Mouse (Mus musculus): Measurements from ENCODE around the gene Rbms3. TPM values are rescaled to one million over a fixed set of nuclear protein-coding genes. Genes with fewer than 3 reads are reported as not detected.

The Rbms3 gene
- total and polyA plus RNA-seq, 3 experiments = not detected

- Histone ChIP-seq H3K9ac (ENCODE audit: insufficient read depth, low read depth) (no peak overlapping the region), H3K36me3 (replicated peaks in 1 of 2; ENCODE audit: control insufficient read depth in 1 of 2, insufficient read depth in 1 of 2, low read length in 1 of 2) (no peaks in the 10 kb centered on the region), H3K27ac (ENCODE audit: insufficient read depth, low read depth) (no peak overlapping the region), H3K79me2 (replicated peaks; ENCODE audit: control insufficient read depth, extremely low read depth, insufficient read depth, poor library complexity, severe bottlenecking) (no peaks in the 10 kb centered on the region), H3K27me3 (replicated peaks) (no peaks in the 10 kb centered on the region), H3K4me3 (replicated peaks in 1 of 3; ENCODE audit: low read depth in 2 of 3, low read length in 2 of 3, poor library complexity in 1 of 3) (no peak overlapping the region), H3K9me3 (replicated peaks; ENCODE audit: low read length) (peaks cover 51% of the 10 kb centered on the region), H3K4me2 (ENCODE audit: insufficient read depth, low read depth, poor library complexity, severe bottlenecking) (no peak overlapping the region), H3K4me1 (ENCODE audit: control insufficient read depth in 1 of 2, insufficient read depth in 2 of 2) (no peaks in the 10 kb centered on the region)
- dilution Hi-C loops (cut with MboI; ENCODE audit: extremely low pct_ligation_motif_present, extremely low pct_unique_long_range_greater_than_20kb, low sequenced_read_pairs) = no loop called here
- no peak for DNase-seq (ENCODE audit: extremely low read depth)
- in situ Hi-C loops (cut with MboI; ENCODE audit: low pct_ligation_motif_present, low pct_unique_long_range_greater_than_20kb, low sequenced_read_pairs) = no loop called here
- TF ChIP-seq BHLHE40 (IDR thresholded peaks at IDR 0.05; ENCODE audit: low read depth, low read length) = no peak
- no peak for TF ChIP-seq TCF12 (IDR thresholded peaks at IDR 0.05; ENCODE audit: low read depth, low read length)
- TF ChIP-seq USF1 (IDR thresholded peaks at IDR 0.05; ENCODE audit: low read depth, low read length) = no peak
- no peak for TF ChIP-seq SIN3A (IDR thresholded peaks at IDR 0.05; ENCODE audit: low read length)
- no peak for TF ChIP-seq HCFC1 (IDR thresholded peaks at IDR 0.05; ENCODE audit: low read depth, low read length)
- no peak for TF ChIP-seq MXI1 (IDR thresholded peaks at IDR 0.05; ENCODE audit: low read depth, low read length)
- no peak for TF ChIP-seq CTCF (conservative IDR thresholded peaks at IDR 0.05 in 1 of 2, IDR thresholded peaks at IDR 0.05 in 1 of 2; ENCODE audit: low read depth in 2 of 2, low read length in 2 of 2)
- no peak for TF ChIP-seq POLR2AphosphoS2 (IDR thresholded peaks at IDR 0.05; ENCODE audit: low read depth, low read length)
- TF ChIP-seq GABPA (IDR thresholded peaks at IDR 0.05; ENCODE audit: insufficient replicate concordance, low read depth, low read length) = no peak
- no peak for TF ChIP-seq CHD1 (IDR thresholded peaks at IDR 0.05; ENCODE audit: low read depth, low read length)
- TF ChIP-seq SMC3 (IDR thresholded peaks at IDR 0.05; ENCODE audit: low read depth, low read length) = no peak
- no peak for TF ChIP-seq CHD2 (IDR thresholded peaks at IDR 0.05; ENCODE audit: low read length)
- no peak for TF ChIP-seq EP300 (IDR thresholded peaks at IDR 0.05; ENCODE audit: low read length)
- no peak for TF ChIP-seq ZKSCAN1 (IDR thresholded peaks at IDR 0.05; ENCODE audit: borderline replicate concordance, low read depth, low read length)
Measured at GRCm38 (mm10) chr9:116872346-116872745, 757.4 kb downstream of the Rbms3 start.

- TF ChIP-seq PAX5 (IDR thresholded peaks at IDR 0.05; ENCODE audit: low read length) (no peak), IRF4 (IDR thresholded peaks at IDR 0.05; ENCODE audit: low read depth, low read length) (no peak), E2F4 (IDR thresholded peaks at IDR 0.05; ENCODE audit: insufficient replicate concordance, low read depth, low read length) (no peak), ZKSCAN1 (IDR thresholded peaks at IDR 0.05; ENCODE audit: borderline replicate concordance, low read depth, low read length) (no peak), NRF1 (IDR thresholded peaks at IDR 0.05; ENCODE audit: low read depth, low read length) (no peak), ZMIZ1 (IDR thresholded peaks at IDR 0.05; ENCODE audit: low read depth, low read length) (no peak), RAD21 (IDR thresholded peaks at IDR 0.05; ENCODE audit: low read depth, low read length) (no peak), MAFK (IDR thresholded peaks at IDR 0.05; ENCODE audit: insufficient replicate concordance, low read length) (no peak), CHD1 (IDR thresholded peaks at IDR 0.05; ENCODE audit: low read depth, low read length) (no peak), RCOR1 (conservative IDR thresholded peaks at IDR 0.05; ENCODE audit: low read depth, low read length) (no peak), MYC (IDR thresholded peaks at IDR 0.05; ENCODE audit: low read depth, low read length) (no peak), JUND (conservative IDR thresholded peaks at IDR 0.05; ENCODE audit: low read depth, low read length) (no peak)
- H3K9me3 ChIP-seq (replicated peaks; ENCODE audit: low read length) = peaks cover 56% of the 10 kb centered on the region
- H3K9ac ChIP-seq (ENCODE audit: insufficient read depth, low read depth) = no peak overlapping the region
- no peaks in the 10 kb centered on the region for H3K27me3 ChIP-seq (replicated peaks)
- no peaks in the 10 kb centered on the region for H3K36me3 ChIP-seq (replicated peaks in 1 of 2; ENCODE audit: control insufficient read depth in 1 of 2, insufficient read depth in 1 of 2, low read length in 1 of 2)
- in situ Hi-C loops (cut with MboI; ENCODE audit: low pct_ligation_motif_present, low pct_unique_long_range_greater_than_20kb, low sequenced_read_pairs) = no loop called here
- H3K27ac ChIP-seq (ENCODE audit: insufficient read depth, low read depth) = no peak overlapping the region
- DNase-seq (ENCODE audit: extremely low read depth) = no peak
- H3K4me2 ChIP-seq (ENCODE audit: insufficient read depth, low read depth, poor library complexity, severe bottlenecking) = no peak overlapping the region
- H3K79me2 ChIP-seq (replicated peaks; ENCODE audit: control insufficient read depth, extremely low read depth, insufficient read depth, poor library complexity, severe bottlenecking) = no peaks in the 10 kb centered on the region
- dilution Hi-C loops (cut with MboI; ENCODE audit: extremely low pct_ligation_motif_present, extremely low pct_unique_long_range_greater_than_20kb, low sequenced_read_pairs) = no loop called here
- H3K4me3 ChIP-seq (replicated peaks in 1 of 3; ENCODE audit: low read depth in 2 of 3, low read length in 2 of 3, poor library complexity in 1 of 3) = no peak overlapping the region
- H3K4me1 ChIP-seq (ENCODE audit: control insufficient read depth in 1 of 2, insufficient read depth in 2 of 2) = no peaks in the 10 kb centered on the region
Measured at GRCm38 (mm10) chr9:116871576-116871975, 758.1 kb downstream of the Rbms3 start.
